Mouse (Mus musculus) small intestine, adult 2 months (tissue): ENCODE data around the gene Tbc1d17.

Source experiments
- CTCF ChIP-seq: fragments of 200-500 bp; IDR thresholded peaks from 2 replicates; pipeline ENCODE4 v1.5.1; 2012; ENCODE audit warnings: low read depth, mild to moderate bottlenecking, control low read depth, inconsistent platforms, low read length, moderate library complexity, mixed read lengths; ENCODE audit not compliant: insufficient replicate concordance, insufficient read length; ENCODE audit errors: extremely low read depth
- POLR2A ChIP-seq: fragments of 200-500 bp; IDR thresholded peaks from 2 replicates; pipeline ENCODE4 v1.6.1; 2012; ENCODE audit warnings: low read depth, mild to moderate bottlenecking, control low read depth, inconsistent platforms, low read length, moderate library complexity

- TF ChIP-seq POLR2A (no peak), CTCF (no peak)
Observed at GRCm38 (mm10) chr7:44859896-44860295, 11.0 kb upstream of the Tbc1d17 start.
